Mouse (Mus musculus): ENCODE measurements around the gene Cuedc2. TPM values are rescaled to one million over a fixed set of nuclear protein-coding genes. Genes with fewer than 3 reads are reported as not detected.

Gene Cuedc2
- polyA plus RNA-seq (2012) = 206 and 216 TPM in 2 replicates

GRCm38 (mm10) chr19:46338331-46338936 is at the start of gene Cuedc2:
Cuedc2 (minus strand) TSS chr19:46338702.

GRCm38 (mm10) chr19:46350168-46350932 is 11.8 kb upstream of the Cuedc2 start, which contains the start of gene 2310034G01Rik:
2310034G01Rik (minus strand) TSS chr19:46350302.

DNA sequence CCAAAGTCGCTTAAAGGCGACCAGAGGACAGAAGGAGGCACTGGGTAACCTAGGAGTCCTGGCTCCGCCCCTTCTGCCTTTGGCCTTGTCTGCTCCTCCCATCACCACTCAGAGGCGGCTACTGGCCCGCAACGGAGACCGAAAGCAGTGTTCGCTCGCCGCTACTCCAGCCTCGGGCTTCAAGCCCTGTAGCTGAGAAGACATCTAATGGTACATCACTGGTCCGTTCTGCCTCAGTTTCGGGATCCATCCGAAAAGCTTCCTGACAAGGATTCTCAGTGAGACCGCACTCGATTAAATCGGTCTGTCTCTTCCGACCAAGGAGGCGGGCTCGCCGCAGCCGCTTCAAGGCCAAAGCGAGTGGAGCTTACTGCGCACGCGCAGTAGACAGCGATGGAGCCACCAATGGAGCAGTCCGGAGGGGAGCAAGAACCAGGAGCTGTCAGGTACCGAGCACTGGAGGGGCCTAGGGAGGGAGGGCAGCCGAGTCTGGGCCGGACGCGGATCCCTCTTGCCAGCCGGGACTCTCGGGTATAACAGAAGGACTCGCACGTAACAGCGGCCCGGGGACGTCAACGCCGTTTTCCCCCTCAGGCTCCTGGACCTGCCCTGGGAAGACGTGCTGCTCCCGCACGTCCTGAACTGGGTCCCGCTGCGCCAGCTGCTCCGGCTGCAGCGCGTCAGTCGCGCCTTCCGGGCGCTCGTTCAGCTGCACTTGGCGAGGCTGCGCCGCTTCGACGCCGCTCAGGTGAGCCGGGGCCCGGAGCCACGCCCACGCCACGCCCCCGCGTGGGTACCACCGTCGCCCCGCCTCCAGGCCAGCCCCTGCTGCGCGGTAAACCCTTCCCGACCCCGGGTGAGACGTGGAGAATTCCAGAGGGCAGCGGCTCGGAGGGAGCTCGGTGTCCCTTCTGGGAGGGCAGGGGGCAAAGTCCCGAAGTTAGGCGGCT is 10.1 kb downstream of the Cuedc2 start, which contains the start of gene Fbxl15:
Fbxl15 (plus strand) TSS at position 104 of the 950 bp plus-strand sequence.

GRCm38 (mm10) chr19:46326756-46327305 is 11.7 kb downstream of the Cuedc2 start, which contains the start of gene Psd:
Psd (minus strand) TSS chr19:46327156.

DNA sequence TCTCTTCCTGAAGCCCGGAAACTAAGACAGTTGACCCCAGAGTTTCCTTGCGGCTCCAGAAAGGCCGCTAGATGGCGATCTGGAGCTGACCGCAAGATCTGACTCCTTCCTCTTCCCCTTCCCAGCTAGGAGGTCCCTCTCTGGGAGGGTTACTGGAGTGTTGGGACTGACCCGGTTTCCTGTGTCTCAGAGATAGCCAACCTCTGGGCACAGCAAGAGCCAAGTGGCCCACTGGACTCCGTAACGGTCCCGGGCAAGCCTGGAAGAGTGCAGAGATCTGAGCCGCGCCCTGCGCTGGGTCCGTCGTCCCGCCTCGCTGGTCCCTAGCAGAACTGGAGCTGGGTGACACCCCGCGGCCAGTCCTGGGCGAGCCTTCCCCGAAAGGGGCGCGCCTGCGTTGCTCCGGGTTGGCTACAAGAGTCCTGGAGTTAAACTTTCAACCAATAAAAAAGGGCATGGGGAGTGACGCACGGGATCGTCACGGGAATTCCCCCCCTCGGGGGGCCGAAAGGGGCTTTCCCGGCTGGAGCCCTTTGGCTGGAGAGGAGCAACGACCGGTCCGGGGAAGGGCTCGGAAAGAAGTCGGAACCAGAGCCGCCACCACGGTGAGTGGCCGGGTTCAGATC is 34.2 kb downstream of the Cuedc2 start, which contains the start of gene Nfkb2:
Nfkb2 (plus strand) TSS at position 105 of the 626 bp plus-strand sequence.

Other genes with a start within 250 kb of the Cuedc2 start
- 0.06 TPM in 1 of 2 replicates, not detected in the other for gene Elovl3, start 206.8 kb downstream of the Cuedc2 start, polyA plus RNA-seq (2012)
- 0.13 and 0.25 TPM in 2 replicates for gene Pitx3, start 190.4 kb downstream of the Cuedc2 start, polyA plus RNA-seq (2012)
- 341 and 366 TPM in 2 replicates for gene Gbf1, start 186.2 kb downstream of the Cuedc2 start, polyA plus RNA-seq (2012)
- gene Nfkb2, start 34.4 kb downstream of the Cuedc2 start, polyA plus RNA-seq (2012) = 103 and 147 TPM in 2 replicates
- 1.6 and 1.9 TPM in 2 replicates for gene Psd, start 11.5 kb downstream of the Cuedc2 start, polyA plus RNA-seq (2012)
- 20.1 and 22.0 TPM in 2 replicates for gene Fbxl15, start 10.5 kb downstream of the Cuedc2 start, polyA plus RNA-seq (2012)
- gene Mfsd13a, start 2.4 kb upstream of the Cuedc2 start, polyA plus RNA-seq (2012) = 121 and 150 TPM in 2 replicates
- gene 2310034G01Rik, start 11.6 kb upstream of the Cuedc2 start, polyA plus RNA-seq (2012) = 4.7 and 4.8 TPM in 2 replicates
- gene Actr1a, start 57.0 kb upstream of the Cuedc2 start, polyA plus RNA-seq (2012) = 27.0 and 27.1 TPM in 2 replicates
- gene Sufu, start 58.2 kb upstream of the Cuedc2 start, polyA plus RNA-seq (2012) = 24.3 and 26.8 TPM in 2 replicates
- gene Trim8, start 163.0 kb upstream of the Cuedc2 start, polyA plus RNA-seq (2012) = 114 and 123 TPM in 2 replicates
- 14.5 and 19.0 TPM in 2 replicates for gene Arl3, start 234.5 kb upstream of the Cuedc2 start, polyA plus RNA-seq (2012)
- gene Sfxn2, start 234.7 kb upstream of the Cuedc2 start, polyA plus RNA-seq (2012) = 3.4 and 4.8 TPM in 2 replicates

Data from megakaryocyte-erythroid progenitor cell, adult 5 weeks (primary cell).